Mouse (Mus musculus): ENCODE measurements at regions not wholly inside any gene's neighbourhood (a gene's known extent, or its start where the extent isn't known, plus 50 kb on each side); places are given as distances from the start of the nearest gene placed in this dataset.
"Not testable (repeated sequence)": the region's sequence is repeated elsewhere in the genome, so short reads cannot be mapped to it uniquely, and the experiment has no call there.

- Histone ChIP-seq H3K4me1 (replicated peaks; ENCODE audit: low read depth, low read length) (no peaks in the 10 kb centered on the region), H3K36me3 (ENCODE audit: insufficient read depth, low read length) (no peaks in the 10 kb centered on the region), H3K4me3 (replicated peaks; ENCODE audit: low read length) (no peak overlapping the region), H3K27me3 (ENCODE audit: insufficient read depth, low read length) (no peaks in the 10 kb centered on the region), H3K9me3 (ENCODE audit: low read length) (no peaks in the 10 kb centered on the region)
- TF ChIP-seq NANOG (IDR thresholded peaks at IDR 0.05; ENCODE audit: borderline replicate concordance, low read length) (no peak), CTCF (conservative IDR thresholded peaks at IDR 0.05; ENCODE audit: low read length) (no peak), POU5F1 (IDR thresholded peaks at IDR 0.05; ENCODE audit: borderline replicate concordance, low read length) (no peak)
Observed at GRCm38 (mm10) chr5:5838767-5839166, 89.6 kb upstream of the Steap1 start.

GRCm38 (mm10) chr5:5822666-5823065 is 73.5 kb upstream of the Steap1 start:
- H3K9me3 ChIP-seq (ENCODE audit: low read length) = peaks cover 26% of the 10 kb centered on the region
- H3K36me3 ChIP-seq (ENCODE audit: insufficient read depth, low read length); H3K4me3 ChIP-seq (replicated peaks; ENCODE audit: low read length); H3K27me3 ChIP-seq (ENCODE audit: insufficient read depth, low read length); H3K4me1 ChIP-seq (replicated peaks; ENCODE audit: low read depth, low read length): not testable (repeated sequence)
